Mouse (Mus musculus) myocyte (in vitro differentiated cells): Measurements from ENCODE around the gene Fbrs. TPM values are rescaled to one million over a fixed set of nuclear protein-coding genes. Genes with fewer than 3 reads are reported as not detected.

Experiments
- H3K27me3 ChIP-seq: one replicate; pipeline ENCODE4 v1.6.1; 2011; ENCODE audit not compliant: control insufficient read depth, insufficient read depth, insufficient read length
- H3K36me3 ChIP-seq: one replicate; pipeline ENCODE4 v1.6.1; 2011; ENCODE audit not compliant: control insufficient read depth, insufficient read depth
- H3K4me2 ChIP-seq: one replicate; pipeline ENCODE4 v1.6.1; 2011; ENCODE audit warnings: low read depth, control low read depth
- H3K4me3 ChIP-seq: one replicate; pipeline ENCODE4 v1.5.1; 2011; ENCODE audit warnings: mild to moderate bottlenecking, control low read depth, moderate library complexity
- H3K79me2 ChIP-seq: one replicate; pipeline ENCODE4 v1.6.1; 2011; ENCODE audit not compliant: control insufficient read depth, insufficient read depth
- H3ac ChIP-seq: one replicate; pipeline ENCODE4 v1.6.1; 2011; ENCODE audit not compliant: control insufficient read depth, insufficient read length
- CEBPB ChIP-seq: IDR thresholded peaks from 2 replicates; pipeline ENCODE4 v1.6.1; 2011; ENCODE audit warnings: mild to moderate bottlenecking, moderate library complexity; ENCODE audit not compliant: poor library complexity, insufficient read depth, severe bottlenecking
- E2F4 ChIP-seq: IDR thresholded peaks from one replicate; pipeline ENCODE4 v1.6.1; 2011; ENCODE audit warnings: mild to moderate bottlenecking, control low read depth, moderate library complexity; ENCODE audit not compliant: insufficient read depth
- MAX ChIP-seq: IDR thresholded peaks from one replicate; pipeline ENCODE4 v1.6.1; 2011; ENCODE audit warnings: low read depth, mild to moderate bottlenecking, control low read depth
- MYOD1 ChIP-seq, 3 experiments: IDR thresholded peaks; one replicate each; pipeline ENCODE4 v1.6.1; 2011; ENCODE audit warnings: control low read depth in 2 of 3, low read depth in 2 of 3, mild to moderate bottlenecking in 2 of 3, moderate library complexity in 1 of 3; ENCODE audit not compliant: insufficient read length in 2 of 3, control insufficient read depth in 1 of 3
- MYOG ChIP-seq, 3 experiments: IDR thresholded peaks; one replicate each; pipeline ENCODE4 v1.6.1; 2011; ENCODE audit warnings: control low read depth in 2 of 3, low read depth in 2 of 3, mild to moderate bottlenecking in 2 of 3; ENCODE audit not compliant: insufficient read length in 2 of 3, control insufficient read depth in 1 of 3, insufficient read depth in 1 of 3
- POLR2A ChIP-seq: IDR thresholded peaks from one replicate; pipeline ENCODE4 v1.6.1; 2011; ENCODE audit warnings: low read depth, mild to moderate bottlenecking, control low read depth, moderate library complexity; ENCODE audit not compliant: insufficient read length
- POLR2AphosphoS2 ChIP-seq: IDR thresholded peaks from one replicate; pipeline ENCODE4 v1.6.1; 2011; ENCODE audit warnings: low read depth, control low read depth; ENCODE audit not compliant: insufficient read length
- REST ChIP-seq: IDR thresholded peaks from one replicate; pipeline ENCODE4 v1.6.1; 2011; ENCODE audit warnings: mild to moderate bottlenecking, control low read depth, moderate library complexity; ENCODE audit not compliant: insufficient read depth, insufficient read length
- SRF ChIP-seq: IDR thresholded peaks from one replicate; pipeline ENCODE4 v1.6.1; 2011; ENCODE audit warnings: low read depth; ENCODE audit not compliant: control insufficient read depth, insufficient read length
- TCF12 ChIP-seq: IDR thresholded peaks from one replicate; pipeline ENCODE4 v1.6.1; 2011; ENCODE audit warnings: mild to moderate bottlenecking, control low read depth; ENCODE audit not compliant: poor library complexity, insufficient read depth, severe bottlenecking
- TCF3 ChIP-seq: IDR thresholded peaks from one replicate; pipeline ENCODE4 v1.6.1; 2011; ENCODE audit warnings: low read depth, control low read depth; ENCODE audit not compliant: insufficient read length
- USF1 ChIP-seq: IDR thresholded peaks from one replicate; pipeline ENCODE4 v1.6.1; 2011; ENCODE audit warnings: low read depth, mild to moderate bottlenecking, control low read depth, moderate library complexity
- polyA plus RNA-seq: library from polyadenylated mRNA; unstranded; fragments of >200 nt; fragmentation: generic; extraction: Trizol; gene quantifications from one replicate; pipeline ENCODE4 v1.2.1, GENCODE M21; 2012; ENCODE audit warnings: missing spikeins

Fbrs gene
- polyA plus RNA-seq, 1 experiment = 21.2 TPM

DNA sequence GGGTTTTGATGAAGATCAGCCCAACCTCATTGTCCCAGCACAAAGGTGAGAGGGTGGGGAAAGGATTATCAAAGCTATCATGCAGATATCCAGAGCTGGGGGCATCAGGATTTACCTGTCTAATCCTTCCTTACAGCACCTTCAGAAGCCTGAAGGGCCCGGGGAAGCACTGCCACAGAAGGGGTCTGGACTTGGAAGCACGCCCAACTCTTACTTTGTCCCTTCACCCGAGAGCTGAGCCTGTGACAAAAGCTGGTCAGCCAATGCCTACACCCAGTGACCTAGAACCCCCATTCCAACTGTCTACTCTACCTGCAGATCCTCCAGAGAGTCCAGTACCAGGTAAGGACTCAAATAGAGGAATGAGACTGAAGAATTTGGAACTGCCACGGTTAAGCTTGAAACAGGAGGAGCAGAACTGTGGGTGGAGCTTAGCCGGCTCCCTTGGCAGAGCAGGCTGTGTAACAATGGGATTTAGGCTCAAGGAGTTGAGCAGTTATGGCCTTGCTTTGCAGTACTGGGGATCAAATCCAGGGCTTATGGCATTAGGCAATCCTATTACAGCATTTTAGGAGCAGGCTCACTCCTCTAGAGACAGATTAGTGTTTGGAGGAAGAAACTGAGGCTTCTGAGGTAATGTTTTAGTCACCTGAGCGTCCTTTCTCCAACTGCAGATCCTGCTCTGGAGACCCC lies 4.5 kb upstream of the Fbrs start:
- H3K27me3 ChIP-seq = no peaks in the 10 kb centered on the region
- no peak overlapping the region for H3K4me2 ChIP-seq
- H3K4me3 ChIP-seq = no peak overlapping the region
- H3K36me3 ChIP-seq = peaks cover 29% of the 10 kb centered on the region
- no peak overlapping the region for H3ac ChIP-seq
- TF ChIP-seq TCF3 = no peak
- TF ChIP-seq CEBPB = no peak
- no peak for TF ChIP-seq REST
- no peak for TF ChIP-seq POLR2A
- TF ChIP-seq TCF12 = no peak
- no peak for TF ChIP-seq E2F4
- peaks cover 28% of the 10 kb centered on the region for H3K79me2 ChIP-seq

DNA sequence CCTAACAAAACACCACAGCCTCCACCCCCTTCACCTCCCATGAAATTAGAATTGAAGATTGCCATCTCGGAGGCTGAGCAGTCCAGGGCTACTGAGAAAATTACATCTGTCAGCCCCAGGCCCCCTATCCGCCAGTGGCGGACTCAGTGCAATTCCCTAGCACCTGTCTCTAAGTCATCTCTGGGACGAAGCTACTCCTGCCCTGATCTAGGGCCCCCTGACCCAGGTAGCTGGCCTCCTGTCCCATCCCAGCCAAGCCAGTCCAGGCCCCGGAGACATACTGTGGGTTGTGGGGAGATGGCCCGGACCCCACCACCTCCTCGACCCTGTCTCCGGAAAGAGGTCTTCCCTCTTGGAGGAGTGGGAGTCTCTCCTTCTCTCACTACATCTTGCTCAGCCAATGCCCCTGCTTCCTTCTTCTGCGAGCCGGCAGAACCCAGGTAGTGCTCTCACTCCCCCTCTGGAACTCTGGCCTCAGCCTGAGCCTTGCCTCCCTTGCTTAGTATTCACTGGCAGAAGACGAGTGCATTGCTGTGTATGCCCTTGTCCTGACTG lies 3.7 kb upstream of the Fbrs start:
- Histone ChIP-seq H3K36me3 (peaks cover 29% of the 10 kb centered on the region), H3K4me2 (no peak overlapping the region), H3K79me2 (peaks cover 30% of the 10 kb centered on the region), H3ac (no peak overlapping the region), H3K27me3 (no peaks in the 10 kb centered on the region), H3K4me3 (no peak overlapping the region)
- TF ChIP-seq TCF3 (no peak), USF1 (no peak), MYOD1 (IDR thresholded peaks at IDR 0.05; ENCODE audit: control insufficient read depth in 1 of 3, insufficient read length in 2 of 3, low read depth in 2 of 3) (no peak), MAX (no peak), CEBPB (no peak), SRF (no peak), REST (no peak), MYOG (IDR thresholded peaks at IDR 0.05; ENCODE audit: control insufficient read depth in 1 of 3, insufficient read depth in 1 of 3, insufficient read length in 2 of 3, low read depth in 2 of 3) (no peak), POLR2A (no peak), POLR2AphosphoS2 (no peak), E2F4 (no peak), TCF12 (no peak)

DNA sequence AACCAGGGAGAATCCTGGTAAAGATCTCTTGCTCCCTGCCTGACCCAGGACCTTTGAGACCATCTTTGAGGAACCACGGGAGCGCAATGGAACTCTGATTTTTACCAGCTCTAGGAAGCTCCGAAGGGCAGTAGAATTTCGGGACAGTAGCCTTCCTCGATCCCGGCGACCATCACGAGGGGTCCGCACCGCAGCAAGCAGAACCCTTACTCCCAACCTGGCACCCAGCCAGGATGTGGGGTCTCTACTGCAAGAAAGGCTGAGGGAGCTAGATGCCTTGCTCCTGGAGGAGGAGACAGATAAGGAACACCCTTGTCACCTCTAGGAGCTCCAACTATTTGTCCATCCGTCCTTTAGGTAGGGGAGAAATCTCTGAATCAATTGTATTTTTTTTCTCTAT lies 2.7 kb upstream of the Fbrs start:
- H3K4me3 ChIP-seq = no peak overlapping the region
- peak overlapping the region; percentile 99 for H3K4me2 ChIP-seq
- peaks cover 29% of the 10 kb centered on the region for H3K36me3 ChIP-seq
- no peaks in the 10 kb centered on the region for H3K27me3 ChIP-seq
- H3ac ChIP-seq = no peak overlapping the region
- H3K79me2 ChIP-seq = peaks cover 40% of the 10 kb centered on the region
- no peak for TF ChIP-seq POLR2A
- peak; percentile 21 for TF ChIP-seq POLR2AphosphoS2

DNA sequence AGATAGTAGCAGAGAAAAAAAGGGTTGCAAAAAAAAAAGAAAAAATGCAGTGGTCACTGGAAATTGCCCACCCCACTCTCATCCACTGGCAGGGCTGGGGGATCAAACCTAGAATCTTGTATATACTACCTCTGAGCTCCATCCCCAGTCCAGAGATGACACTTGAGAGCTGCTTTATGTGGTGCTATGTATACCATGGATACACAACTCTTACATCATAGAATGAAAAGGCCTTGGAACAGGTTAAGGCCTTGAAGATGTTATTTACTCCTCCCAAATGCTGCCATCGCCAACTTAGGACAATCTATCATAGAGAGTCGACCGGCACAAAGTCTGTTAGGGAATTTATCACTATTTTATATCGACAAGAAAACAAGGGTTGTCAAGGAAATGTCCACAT lies 2.1 kb upstream of the Fbrs start:
- Histone ChIP-seq H3K4me2 (peak overlapping the region; percentile 99), H3K79me2 (peaks cover 45% of the 10 kb centered on the region), H3ac (no peak overlapping the region), H3K4me3 (peak overlapping the region; percentile 81), H3K36me3 (peaks cover 29% of the 10 kb centered on the region), H3K27me3 (no peaks in the 10 kb centered on the region)
- no peak for TF ChIP-seq E2F4
- TF ChIP-seq TCF12 = no peak
- TF ChIP-seq CEBPB = no peak
- no peak for TF ChIP-seq REST
- no peak for TF ChIP-seq TCF3

DNA sequence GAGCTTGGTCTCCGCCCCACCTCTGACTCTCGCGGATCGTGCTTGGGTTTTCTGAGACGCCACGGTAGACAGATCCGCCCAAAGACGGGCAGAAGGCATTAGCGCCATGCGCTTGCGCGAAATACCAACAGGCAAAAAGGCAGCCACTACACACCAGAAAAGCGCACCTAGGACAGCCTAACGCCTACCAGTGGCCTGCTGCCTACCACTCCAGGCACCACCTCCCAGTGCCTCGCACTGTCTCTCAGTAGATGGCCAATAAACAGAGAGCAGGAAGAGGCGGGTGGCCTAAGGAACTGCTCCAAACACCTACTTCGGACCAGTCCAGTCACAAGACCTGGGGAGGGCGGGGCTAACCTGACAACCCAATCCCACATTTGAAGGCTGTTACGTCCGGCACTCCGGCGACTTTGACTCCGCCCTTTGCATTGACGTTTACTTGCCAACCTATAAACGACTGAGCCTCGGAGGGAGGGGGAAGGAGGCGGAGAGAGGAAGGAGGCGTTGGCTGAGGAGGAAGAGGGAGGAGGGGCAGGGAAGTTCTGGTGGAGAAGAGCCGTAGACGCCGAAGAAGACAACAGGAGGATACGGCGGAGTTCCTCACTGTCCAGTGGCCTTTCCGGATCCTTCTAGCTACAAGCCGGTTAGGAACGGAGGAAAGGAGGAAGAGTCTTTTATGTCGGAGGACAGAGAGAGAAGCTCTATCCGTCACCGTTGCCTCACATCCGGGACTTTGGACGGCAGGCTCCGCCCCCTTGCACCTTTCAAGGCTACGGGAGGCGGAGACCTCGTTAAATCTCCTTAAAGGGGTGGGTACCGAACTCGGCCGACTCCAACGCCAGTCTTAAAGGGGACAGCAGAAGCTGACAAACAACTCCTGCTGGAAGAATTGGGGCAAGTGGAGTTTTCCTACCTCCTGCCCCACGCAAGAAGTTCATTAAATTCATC lies 1.0 kb upstream of the Fbrs start:
- no peaks in the 10 kb centered on the region for H3K27me3 ChIP-seq
- H3K79me2 ChIP-seq = peaks cover 47% of the 10 kb centered on the region
- H3K36me3 ChIP-seq = peaks cover 33% of the 10 kb centered on the region
- H3ac ChIP-seq = peak overlapping the region; percentile 93
- TF ChIP-seq SRF = peak; percentile 88
- no peak for TF ChIP-seq REST
- TF ChIP-seq TCF12 = no peak
- TF ChIP-seq POLR2AphosphoS2 = peak; percentile 98
- TF ChIP-seq POLR2A = peak; percentile 94
- no peak for TF ChIP-seq MYOD1 (IDR thresholded peaks at IDR 0.05; ENCODE audit: control insufficient read depth in 1 of 3, insufficient read length in 2 of 3, low read depth in 2 of 3)
- peak; percentile 64 for TF ChIP-seq USF1
- TF ChIP-seq E2F4 = no peak
- peak overlapping the region; percentile 99 for H3K4me2 ChIP-seq
- peak overlapping the region; percentile 81 for H3K4me3 ChIP-seq
